Mouse (Mus musculus): ENCODE data around the gene Arhgef26. TPM values are rescaled to one million over a fixed set of nuclear protein-coding genes. Genes with fewer than 3 reads are reported as not detected.

Arhgef26 gene
- polyA plus RNA-seq, 1 experiment from 2014 or later: 16.7 TPM

Other genes with a start within 250 kb of the Arhgef26 start
- gene Dhx36, start 168.7 kb downstream of the Arhgef26 start, polyA plus RNA-seq (2015; fragmentation: Nextera tagmentation; extraction: Ambion mirVana): 20.6 and 21.7 TPM in 2 replicates